Mouse (Mus musculus) gastrocnemius, postnatal 4 days (tissue): ENCODE measurements at regions not wholly inside any gene's neighbourhood (a gene's known extent, or its start where the extent isn't known, plus 50 kb on each side); places are given as distances from the start of the nearest gene placed in this dataset.

ENCODE experiments used
- DNase-seq, 2 experiments: peaks; one replicate each; pipeline ENCODE4 v3.0.0; 2021 to 2022; ENCODE audit warnings: low spot score in 2 of 2, mixed read lengths in 2 of 2

DNA sequence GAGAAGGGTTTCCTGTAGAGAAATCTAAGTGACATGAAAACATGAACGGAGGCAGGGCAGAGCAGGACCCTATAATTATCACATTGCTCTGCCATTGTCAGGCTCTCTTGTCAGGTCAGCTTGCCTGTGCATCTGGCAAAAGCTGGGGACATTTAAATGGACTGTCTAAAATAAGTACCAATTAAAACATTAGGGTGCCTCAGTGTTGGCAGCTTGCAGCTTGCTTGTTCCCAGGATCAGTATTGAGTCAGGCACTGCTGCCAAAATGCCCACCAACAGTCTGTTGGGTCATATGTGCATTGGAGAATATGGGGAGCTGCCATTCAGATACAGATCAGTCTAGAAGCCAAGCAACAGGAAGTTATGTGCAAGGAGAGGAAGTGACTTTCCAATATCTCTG lies 349.5 kb upstream of the B3gat1 start:
- DNase-seq, result no peak

DNA sequence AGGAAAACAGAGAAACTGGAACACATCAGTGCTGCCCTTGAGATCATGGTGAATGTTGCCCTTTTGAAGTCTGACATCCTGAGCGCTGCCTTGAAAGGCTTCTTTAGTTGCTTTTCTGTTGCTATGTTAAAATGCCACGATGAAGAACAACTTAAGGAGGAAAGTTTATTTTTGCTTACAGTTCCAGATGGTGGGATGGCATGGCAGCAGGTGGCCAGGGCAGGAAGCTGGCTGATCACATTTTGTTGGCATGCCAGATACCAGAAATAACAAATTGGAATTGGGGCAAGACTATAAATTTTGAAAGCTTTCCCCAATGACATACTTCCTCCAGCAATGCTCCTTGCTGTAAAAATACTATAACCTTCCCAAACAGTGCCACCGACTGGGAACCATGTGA lies 334.9 kb upstream of the B3gat1 start:
- no peak for DNase-seq

DNA sequence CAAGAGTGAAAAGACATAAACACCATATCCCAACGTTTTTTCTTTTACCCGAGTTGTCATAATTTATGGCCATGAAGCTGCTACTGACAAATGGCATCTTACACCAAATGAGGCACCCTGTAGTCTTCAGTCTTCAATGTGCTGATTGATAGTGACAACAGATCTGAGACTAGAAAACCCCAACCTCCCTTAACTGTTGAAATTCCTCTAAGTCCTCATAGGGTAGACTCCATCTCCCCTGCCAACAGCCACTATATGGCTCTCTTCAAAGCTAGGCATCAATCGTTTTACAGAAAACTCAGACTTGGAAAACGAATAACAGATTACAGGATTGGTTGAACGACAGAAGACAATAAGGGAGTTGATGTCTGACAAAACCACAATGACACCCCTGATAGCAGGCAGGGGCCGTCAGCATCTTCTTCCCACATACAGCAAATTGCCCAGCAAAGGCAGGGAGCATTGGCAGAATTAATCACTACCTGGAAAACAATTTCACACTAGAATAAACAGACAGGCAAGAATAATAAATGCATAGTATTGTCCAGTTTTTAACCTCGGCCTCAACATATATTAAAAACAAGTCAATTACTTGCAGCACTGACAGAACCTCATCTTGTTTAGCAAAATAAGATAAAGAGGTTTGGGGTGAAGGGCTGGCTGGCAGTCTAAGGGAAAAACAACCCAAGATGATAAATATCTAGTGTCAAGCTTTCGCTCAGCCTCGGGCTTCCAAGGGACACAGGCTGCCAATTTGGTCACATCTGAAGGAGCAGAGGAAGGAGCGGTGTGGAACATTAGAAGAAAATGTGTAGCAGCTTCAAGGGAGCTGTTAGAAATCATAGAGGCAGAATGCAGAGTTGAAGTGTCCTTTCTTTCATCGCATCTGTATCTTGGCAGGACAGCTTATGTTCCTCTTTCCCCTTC lies 310.4 kb upstream of the B3gat1 start:
- no peak for DNase-seq

DNA sequence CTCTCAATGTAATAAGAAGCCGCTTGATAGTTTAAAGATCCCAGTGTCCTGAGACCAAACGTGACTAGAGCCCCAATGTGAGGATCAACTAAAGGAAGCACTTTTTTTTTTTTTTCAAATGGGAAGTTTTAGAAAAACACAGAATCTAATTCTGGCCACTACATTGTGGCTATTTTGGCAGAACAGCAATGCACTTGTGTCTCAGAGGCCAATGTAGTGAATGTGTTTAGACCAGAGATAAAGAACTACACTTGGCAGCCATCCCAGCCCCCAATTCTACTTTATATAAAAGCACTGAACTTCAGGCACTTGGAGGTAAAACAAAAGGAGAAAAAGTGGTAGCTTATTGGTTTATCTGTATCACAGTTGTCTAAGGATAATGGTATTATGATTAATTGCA lies 298.0 kb upstream of the B3gat1 start:
- DNase-seq, result no peak

DNA sequence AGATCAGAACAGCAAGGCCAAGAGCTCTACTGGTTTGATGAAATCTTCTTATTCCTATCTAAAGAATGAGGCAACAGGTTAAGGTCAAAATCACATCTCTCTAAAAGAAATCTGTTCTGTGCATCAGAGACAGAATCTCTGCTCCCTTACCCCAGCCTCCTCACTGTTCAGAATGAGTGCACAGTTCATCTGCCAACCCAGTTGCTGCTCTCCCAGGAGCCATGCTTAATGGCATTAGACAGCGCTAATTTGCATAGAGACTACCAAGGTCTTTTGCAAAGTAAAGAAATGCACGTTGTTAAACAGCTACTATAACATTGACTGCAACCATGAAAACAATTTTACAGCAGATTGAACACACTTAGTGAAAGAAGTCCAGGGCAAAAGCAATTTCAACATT lies 296.3 kb upstream of the B3gat1 start:
- no peak for DNase-seq

DNA sequence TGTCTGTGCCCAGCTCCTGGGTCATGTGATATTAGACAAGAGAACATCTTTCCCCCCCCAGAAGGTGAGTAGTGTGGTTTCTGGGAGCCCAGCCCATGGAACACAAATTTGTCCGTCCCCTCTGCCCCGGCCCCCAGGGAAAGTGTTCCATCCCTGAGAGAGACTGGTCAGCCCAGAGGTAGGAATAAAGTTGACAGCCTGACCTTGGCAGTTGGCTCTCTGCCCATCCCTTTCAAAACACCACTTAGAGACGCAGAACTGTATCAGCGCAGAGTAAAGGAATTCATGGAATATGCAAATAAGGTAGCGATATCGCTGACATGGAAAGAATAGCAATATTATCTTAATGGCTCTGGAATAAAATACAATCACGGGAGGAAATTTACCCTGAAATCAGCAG lies 279.6 kb upstream of the B3gat1 start:
- no peak for DNase-seq

DNA sequence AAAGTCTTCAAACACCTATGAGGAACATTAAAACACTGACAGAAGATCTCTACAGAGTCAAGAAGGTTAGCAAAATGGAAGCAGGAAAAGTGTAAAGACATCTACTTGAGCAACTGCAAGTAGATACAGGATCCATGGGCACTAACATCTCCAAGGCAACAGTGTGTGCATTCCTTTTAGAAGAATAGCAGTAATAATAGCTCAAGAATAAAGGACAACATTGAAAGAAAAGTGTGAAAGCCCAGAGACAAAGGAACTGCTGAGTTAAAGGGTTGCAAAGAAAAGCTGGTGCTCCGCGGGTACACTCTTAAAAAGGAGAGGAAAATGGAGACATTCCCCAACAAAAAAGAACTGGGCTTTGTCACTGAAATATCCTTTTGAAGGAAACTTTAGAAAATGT lies 272.4 kb upstream of the B3gat1 start:
- no peak for DNase-seq

DNA sequence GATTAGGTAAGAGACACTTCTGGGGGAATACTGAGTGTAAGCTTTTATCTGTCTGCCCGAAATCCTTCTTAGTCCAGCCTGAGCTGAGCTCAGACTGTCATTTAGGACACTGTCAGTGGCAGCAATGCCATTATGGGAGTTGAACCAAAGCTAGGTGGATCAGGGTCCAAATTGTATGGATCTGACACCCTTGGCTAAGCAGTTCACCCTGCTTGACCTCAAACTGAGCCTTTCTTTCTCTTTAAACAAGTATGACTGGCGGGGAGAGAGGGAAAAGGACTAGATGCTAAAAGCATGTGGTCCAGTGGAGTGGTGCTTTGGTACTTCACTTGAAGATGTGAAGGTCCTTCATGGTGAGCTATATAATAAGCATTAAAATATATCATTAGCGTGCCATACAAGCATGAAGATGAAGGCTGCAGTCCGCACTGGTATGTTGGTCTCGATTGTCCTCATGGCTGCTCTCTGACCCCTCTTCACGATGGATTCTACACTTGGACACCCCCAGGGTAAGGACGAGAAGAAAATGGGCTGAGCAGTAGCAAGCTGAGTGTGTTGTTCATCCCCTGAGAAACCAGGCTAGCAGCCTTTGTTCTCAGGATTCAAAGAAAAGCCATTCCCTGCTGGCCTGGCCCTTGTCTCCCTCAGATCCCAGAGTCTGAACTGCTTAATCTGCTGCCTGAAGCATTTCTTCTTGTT lies 262.7 kb upstream of the B3gat1 start:
- no peak for DNase-seq

DNA sequence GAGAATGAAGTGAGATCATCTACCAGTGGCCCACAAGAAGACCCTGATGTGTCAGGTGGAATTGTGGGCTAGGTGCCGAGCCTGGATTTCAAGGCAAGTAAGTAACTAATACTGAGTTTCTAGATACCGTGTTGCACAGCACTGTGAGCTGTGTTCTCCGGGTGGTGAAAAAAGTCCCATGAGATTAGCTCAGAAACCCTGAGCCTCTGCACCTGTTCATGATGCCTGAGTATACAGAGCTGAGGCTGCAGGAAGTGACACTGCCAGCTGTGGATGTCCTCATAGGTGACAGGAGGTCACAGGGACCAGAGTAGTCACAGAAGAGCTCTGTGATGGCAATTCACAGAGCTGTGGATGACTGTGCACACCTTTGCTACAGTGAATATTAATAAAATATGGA lies 257.2 kb upstream of the B3gat1 start:
- no peak for DNase-seq

DNA sequence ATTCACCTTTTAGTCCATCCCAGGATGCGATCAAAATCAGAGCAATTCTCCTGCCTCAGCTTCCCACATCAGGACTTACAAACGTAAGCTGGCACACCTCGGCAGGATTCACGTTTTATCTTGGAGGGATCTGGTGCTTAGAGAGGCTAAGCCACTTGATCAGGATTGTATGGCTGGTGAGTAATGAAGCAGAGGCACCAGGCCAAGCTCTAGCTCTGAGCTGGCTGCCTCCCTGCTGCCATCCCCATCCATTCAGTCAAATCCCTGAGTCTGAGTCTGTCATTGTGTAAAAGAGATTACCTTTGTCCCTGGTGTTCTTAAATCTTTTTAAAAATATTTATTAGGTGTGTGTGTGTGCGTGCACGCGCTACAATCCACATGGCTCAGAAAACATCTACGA lies 252.6 kb upstream of the B3gat1 start:
- no peak for DNase-seq

DNA sequence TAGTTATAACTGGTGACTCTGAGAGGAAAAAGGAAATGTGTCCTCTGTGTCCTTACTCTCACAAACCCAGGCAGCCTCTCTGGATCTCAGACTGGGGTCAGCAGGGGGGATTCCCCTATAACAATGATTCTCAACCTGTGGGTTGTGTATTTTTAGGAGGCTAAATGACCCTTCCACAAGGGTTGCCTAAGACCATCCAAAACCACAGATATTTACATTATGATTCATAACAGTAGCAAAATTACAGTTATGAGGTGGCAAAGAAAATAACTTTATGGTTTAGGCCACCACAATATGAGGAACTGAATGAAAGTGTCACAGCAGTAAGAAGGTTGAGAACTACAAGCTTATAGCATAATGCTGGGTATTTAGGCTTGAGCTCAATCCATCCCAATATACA lies 251.6 kb upstream of the B3gat1 start:
- no peak for DNase-seq

DNA sequence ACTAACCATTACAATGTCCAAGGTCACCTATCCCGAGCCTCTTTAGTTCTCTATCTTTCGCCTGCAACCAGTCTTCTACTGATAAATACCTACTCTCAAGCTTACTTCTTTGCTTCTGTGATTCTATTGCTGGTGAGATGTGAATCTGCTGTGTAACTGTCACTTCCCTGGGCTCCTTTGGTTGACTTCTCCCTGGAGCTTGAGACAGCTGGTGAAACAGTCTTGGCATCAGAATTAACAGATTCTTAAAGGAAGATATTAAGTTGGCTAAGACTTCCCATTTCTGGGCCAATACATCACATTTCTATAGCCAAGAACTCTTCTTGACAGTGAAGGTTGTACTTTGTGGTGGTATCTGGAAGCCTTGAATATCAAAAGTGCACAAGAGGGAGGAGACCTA lies 239.8 kb upstream of the B3gat1 start:
- DNase-seq, result no peak

DNA sequence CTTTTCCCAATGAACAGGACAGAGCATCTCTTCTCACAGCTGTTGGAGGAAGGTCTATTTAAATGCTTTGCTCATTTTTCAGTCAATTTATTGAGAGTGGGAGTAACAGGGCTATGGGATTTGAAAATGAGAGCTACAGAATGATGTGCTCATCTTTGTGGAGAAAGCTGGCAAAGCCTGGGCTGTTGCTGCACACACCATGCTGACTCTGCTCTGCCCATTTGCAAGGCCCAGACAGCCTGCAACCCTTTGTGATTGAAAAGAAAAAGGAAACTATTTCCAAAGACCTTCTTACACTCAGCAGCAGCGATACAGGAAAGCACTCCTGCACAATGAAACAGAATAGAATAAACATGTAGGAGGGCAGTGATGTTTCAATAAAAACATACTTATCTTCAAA lies 231.5 kb upstream of the B3gat1 start:
- no peak for DNase-seq

DNA sequence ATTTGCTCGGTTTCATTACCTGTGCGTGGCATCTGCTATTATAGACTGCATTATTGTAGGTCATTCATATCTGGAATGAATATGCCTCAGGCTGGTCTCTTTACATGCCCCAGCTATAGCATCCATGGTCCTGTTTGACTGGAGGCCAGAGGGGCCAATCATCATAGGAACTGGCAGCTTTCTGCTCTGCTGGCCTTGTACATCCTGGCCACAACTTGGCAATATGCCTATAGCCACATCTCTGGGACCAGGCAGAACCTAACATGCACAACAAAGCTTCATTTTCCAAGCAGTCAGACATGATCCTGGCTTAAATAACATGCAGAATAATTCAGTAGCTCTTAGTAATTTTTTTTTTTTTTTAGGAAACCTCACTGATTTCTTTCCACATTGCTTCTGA lies 227.6 kb upstream of the B3gat1 start:
- no peak for DNase-seq

DNA sequence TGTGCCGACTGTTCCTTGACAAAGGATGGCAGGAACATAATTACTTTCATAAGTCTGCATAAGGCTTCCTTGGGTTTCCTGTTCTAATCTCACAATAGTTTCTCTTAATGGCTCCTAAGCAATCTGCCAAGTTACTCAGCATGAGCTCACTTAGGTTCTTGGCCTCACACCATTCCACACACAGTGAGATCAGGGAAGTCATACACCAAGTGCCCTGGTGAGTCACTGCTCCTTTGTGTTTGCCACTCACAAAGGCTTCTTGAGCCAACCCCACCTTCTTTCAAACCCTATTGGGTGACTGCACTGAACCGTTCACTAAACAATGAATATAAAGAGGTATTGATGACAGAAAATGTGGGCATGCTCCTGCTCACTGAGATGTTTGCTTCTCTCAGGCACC lies 214.9 kb upstream of the B3gat1 start:
- DNase-seq, result no peak

DNA sequence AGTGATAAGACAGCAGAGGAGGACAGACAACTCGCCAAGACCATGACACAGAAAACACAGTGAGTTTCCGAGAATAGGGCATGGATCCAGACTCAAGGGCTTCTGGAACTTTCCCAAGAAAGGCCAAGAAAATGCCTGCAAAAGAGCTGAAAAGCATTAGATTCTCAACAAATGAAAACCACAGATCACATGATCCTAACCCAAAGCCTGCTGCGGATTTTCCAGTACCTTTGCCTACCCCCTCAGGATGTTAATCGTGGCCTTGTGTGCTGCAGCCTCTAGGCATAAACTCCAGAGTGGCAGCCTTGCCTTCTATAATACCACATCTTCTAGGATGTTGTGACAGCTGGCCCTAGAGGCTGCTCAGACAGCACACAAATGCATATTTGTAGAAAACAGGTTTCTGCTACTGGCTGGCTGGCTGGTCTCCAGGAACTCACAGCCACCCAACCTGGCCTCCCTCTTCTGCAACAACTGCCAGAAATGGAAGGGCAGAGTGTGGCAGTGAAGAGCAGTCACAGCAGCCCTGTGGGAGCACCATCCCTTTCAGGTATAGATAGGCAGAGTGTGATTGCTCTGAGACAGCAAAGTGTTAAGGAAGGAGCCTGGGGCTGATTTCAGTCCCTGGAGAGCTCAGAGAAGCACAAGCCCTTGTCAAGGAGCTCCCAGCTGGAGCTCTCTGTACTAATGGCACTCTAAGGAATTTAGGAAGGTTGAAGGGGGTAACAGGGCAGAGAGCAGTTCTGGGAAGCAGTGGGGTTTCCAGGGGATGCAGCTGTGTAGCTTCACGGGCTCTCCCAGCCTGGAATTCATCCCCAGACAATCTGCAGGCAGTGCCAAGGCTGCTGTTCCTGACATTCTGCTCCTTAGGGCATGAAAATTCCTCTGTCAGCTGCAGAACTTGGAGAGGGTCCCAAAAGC lies 213.7 kb upstream of the B3gat1 start:
- DNase-seq, result peak in 1 of 2 experiments; percentile 55

DNA sequence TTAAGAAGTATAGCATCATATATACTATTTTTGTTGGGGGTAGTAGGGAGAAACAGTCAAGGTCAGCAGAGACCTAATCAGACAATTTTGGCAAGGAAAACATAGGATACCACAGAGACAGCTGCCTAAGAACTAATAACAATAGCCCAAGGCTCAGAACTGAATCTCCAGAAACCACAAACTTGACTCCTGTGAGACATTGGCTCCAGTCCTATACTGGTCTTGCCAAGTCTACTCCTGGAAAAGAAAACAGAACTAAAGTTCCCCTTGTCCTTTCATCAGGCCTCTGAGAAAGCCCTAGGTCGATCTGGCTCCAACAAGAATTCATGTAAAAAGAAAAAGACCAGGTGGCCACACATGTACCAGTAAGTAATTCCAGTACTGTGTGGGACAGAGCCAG lies 209.4 kb upstream of the B3gat1 start:
- DNase-seq, result no peak

DNA sequence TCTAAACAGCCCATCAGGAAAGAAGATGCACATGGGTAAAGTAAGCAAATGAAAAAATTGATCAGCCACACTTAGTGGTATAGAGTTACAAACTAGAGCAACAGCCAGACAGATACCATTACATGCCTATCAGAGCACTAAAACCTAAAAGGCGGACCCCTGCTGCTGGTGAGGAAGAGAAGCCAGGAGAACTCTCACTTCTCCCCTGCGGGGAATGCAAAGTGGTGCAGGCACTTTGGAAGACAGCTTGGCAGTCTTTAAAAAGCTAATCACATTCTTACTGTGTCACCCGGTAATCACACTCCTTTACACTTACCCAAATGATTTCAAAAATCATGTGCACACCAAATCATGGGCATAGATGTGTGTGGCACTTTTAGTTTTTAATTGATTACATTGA lies 204.8 kb upstream of the B3gat1 start:
- no peak for DNase-seq

DNA sequence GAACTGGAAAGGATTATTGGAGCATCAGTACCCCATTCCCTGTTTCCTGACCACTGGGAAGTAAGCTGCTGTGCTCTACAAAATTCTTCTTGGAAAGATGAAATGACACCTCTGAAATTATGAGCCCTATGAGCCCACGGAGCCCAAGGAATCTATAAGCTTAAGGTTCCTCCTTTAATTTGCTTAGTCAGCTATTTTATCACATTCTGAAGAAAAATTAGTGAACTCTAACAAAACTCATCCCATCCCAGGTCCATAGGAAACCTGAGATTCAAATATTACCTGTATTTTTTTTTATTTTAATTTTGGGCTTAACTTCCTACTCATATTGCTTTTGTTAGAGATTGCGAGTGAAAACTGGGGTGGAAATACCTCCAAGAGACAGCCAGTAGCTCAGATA lies 194.5 kb upstream of the B3gat1 start:
- no peak for DNase-seq

DNA sequence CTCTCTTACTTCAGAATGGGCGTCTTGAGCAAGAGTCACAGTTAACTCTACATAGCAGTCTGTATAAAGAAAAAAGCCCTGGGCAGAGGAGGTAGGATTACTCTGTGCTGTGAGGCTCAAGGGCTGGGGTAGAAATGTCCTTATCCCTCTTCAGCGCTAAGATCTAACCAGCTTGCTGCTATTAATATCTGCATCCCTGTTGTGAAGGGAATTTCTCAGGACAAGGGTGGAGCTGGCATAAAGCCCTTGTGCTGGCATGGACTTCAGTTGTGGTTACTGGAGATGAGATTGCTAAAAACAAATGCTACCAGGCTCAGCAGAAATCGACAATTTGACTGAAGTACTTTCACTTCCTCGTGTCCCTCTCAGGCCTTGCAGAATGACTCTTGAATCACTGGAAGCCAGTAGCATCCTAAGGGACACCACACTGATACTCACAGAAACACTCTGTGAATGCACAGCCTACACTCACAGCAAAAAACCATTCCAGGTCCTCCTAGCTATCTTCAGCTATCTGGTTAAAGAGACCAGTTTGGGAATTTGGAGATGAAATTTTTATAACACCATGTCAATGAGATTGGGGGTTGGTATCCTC lies 185.1 kb upstream of the B3gat1 start:
- DNase-seq, result no peak

DNA sequence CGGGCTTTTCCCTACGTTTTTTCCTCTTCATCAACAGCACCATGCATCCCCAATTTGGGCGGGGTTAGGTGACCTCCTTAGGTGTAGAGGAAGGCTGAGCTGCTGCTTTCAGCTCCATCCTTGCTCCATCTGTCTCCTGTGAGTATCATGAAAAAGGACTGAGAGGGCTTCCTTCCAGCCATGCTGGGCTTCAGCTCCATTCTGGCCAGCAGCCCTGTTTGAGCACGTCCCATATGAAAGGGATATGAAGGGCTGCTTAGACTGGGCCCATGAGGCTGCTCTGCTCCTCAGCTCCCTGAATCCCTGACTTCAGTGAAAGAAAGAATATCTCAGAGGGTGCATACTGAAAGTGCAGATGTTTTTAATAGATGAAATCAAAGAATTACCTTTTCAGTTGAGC lies 184.4 kb upstream of the B3gat1 start:
- DNase-seq, result no peak
